Mouse (Mus musculus) lung, postnatal 0 days (tissue): ENCODE measurements around the gene Tmem132c.

Experiments
- CTCF ChIP-seq: IDR thresholded peaks from 2 replicates; pipeline ENCODE4 v1.5.1; 2016; ENCODE audit warnings: antibody characterized with exemption, mild to moderate bottlenecking
- EP300 ChIP-seq: IDR thresholded peaks from 2 replicates; pipeline ENCODE4 v1.6.1; 2016; ENCODE audit warnings: antibody characterized with exemption, mild to moderate bottlenecking, control low read depth

- TF ChIP-seq CTCF = no peak
- no peak for TF ChIP-seq EP300
These were observed 64.1 kb downstream of the Tmem132c start for GRCm38 (mm10) chr5:127305719-127306118.
